Mouse (Mus musculus): ENCODE results near the gene Ctla2a.
"Not testable (repeated sequence)": the region's sequence is repeated elsewhere in the genome, so short reads cannot be mapped to it uniquely, and the experiment has no call there.

The Ctla2a gene

GRCm38 (mm10) chr13:60936500-60936901, at the start of gene Ctla2a, which contains the start of gene Gm49391:
Gene Ctla2a, minus strand, starts transcription at chr13:60936625.
Gene Gm49391, minus strand, starts transcription at chr13:60936571.
- peak; percentile 2 for DNase-seq

- not testable (repeated sequence) for DNase-seq
These were observed 35.9 kb upstream of the Ctla2a start for GRCm38 (mm10) chr13:60972319-60972718.

- DNase-seq = not testable (repeated sequence)
These were observed 27.6 kb upstream of the Ctla2a start for GRCm38 (mm10) chr13:60963985-60964384.

- no peak for DNase-seq
These were observed 25.3 kb upstream of the Ctla2a start for GRCm38 (mm10) chr13:60961706-60962105.

DNA sequence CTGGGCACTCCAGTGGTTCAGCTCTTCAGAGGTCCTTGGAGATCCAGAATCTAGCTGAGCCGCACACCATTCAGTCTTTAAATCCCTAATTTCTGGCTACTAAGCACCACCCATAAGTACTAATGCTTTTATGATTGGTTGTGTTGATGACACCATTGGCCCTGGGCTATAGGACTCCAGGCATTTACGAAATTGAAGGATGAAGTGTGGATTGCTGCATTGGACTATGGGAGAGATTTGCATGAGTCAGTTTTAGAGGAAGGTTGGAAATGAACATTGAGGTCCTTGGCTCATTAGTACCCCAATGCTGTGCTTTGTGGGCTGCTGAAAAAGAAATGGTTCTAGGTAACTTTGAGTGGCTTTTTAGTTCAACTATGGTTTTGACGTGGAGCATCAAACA, 5.5 kb upstream of the Ctla2a start, which contains the start of gene Tpbpa:
TSS of gene Tpbpa (minus strand) at position 101 of the 400 bp plus-strand sequence.
- DNase-seq = not testable (repeated sequence)

DNA sequence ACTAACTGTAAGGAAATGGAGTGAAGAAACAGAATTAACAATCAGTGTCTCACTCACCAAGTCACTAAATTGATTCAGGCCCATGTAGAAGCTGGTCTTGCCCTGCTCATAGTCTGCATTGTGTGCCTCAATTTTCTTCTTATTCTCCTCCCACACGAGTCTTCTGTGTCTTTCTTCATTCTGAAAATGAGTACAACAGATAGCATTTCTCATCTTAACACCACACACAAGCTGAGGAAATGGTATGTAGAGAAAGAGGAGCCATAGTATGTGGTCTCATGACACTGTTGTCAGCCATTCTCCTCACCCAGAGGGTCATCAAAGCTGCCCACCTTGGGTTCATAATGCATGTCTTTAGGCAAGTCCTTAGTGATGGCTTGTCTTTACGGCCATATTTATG, 935 bp downstream of the Ctla2a start, which contains the start of gene Gm49393:
TSS of gene Gm49393 (minus strand) at position 101 of the 400 bp plus-strand sequence.
- not testable (repeated sequence) for DNase-seq

- DNase-seq = not testable (repeated sequence)
These were observed 31.6 kb downstream of the Ctla2a start, which contains the start of gene Tpbpb for GRCm38 (mm10) chr13:60904780-60905179. Gene Tpbpb, minus strand, starts transcription at chr13:60904880.

- DNase-seq = peak; percentile 1
These were observed 39.1 kb downstream of the Ctla2a start, which contains the start of gene Ctla2b for GRCm38 (mm10) chr13:60897328-60897727. Gene Ctla2b, minus strand, starts transcription at chr13:60897447.

DNA sequence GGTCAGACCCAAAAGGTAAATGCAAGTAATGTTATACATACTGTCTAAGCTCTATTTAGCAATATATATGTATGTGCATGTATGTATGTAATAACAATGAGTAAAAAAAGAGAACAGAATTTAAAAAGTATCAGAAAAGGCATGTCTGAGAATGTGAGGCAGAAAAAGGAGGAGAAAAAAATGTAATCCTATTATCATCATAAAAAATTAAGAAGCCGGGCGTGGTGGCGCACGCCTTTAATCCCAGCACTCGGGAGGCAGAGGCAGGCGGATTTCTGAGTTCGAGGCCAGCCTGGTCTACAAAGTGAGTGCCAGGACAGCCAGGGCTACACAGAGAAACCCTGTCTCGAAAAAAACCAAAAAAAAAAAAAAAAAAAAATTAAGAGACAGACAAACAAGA, 39.6 kb downstream of the Ctla2a start, which contains the start of gene Gm49392:
TSS of gene Gm49392 (minus strand) at position 101 of the 400 bp plus-strand sequence.
- not testable (repeated sequence) for DNase-seq

DNA sequence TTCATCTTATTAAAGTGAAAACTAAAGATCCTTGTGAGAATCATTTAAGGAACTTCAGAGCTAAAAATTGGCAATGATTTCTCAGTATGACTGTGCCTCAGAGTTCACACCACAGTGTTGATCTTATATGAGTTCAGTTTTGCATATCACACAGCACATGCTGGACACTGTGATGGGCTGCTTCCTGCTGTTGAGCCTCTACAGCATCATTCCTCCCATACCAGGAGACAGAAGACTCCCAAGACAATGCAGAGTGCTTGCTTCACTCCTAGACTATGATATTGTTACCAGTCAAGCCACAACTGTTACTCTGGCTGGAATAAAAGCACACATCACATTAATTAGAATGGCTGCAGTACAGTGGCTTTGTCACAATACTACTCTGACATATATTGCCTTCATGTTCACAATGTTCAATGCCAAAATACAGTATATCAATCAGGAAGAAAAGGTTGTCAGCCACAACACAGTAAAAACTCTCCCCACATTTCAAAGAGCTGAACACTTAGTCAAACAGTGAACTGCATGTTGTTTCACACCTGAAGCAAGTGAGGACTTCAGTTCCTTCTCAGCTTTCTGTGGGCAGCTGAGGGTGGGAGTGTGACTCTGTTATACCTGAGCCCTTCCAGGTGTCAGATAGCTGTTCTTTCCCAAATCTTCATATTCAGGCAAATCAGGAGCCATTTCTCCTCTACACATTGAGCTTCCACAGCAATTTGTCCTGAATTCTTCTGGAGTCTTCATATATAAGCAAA, 40.8 kb downstream of the Ctla2a start:
- no peak for DNase-seq

DNA sequence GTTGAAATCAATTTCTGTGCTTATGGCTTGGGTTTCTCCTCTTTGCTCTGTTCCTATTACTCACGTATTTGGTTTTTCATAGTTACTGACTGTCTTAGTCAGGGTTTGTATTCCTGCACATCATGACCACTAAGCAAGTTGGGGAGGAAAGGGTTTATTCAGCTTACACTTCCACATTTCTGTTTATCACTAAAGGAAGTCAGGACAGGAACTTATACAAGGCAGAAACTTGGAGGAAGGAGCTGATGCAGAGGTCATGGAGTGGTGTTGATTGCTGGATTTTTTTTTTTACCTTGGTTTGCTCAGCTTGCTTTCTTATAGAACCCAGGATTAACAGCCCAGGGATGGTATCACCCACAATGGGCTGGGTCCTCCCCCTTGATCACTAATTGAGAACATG, 44.1 kb downstream of the Ctla2a start:
- DNase-seq = no peak

Data from embryo, embryonic 11 days (tissue).